Mouse (Mus musculus) myocyte (in vitro differentiated cells): ENCODE results near the gene Ltf.

ENCODE experiments used
- CEBPB ChIP-seq: IDR thresholded peaks from 2 replicates; pipeline ENCODE4 v1.6.1; 2011; ENCODE audit warnings: mild to moderate bottlenecking, moderate library complexity; ENCODE audit not compliant: poor library complexity, insufficient read depth, severe bottlenecking
- E2F4 ChIP-seq: IDR thresholded peaks from one replicate; pipeline ENCODE4 v1.6.1; 2011; ENCODE audit warnings: mild to moderate bottlenecking, control low read depth, moderate library complexity; ENCODE audit not compliant: insufficient read depth
- MAX ChIP-seq: IDR thresholded peaks from one replicate; pipeline ENCODE4 v1.6.1; 2011; ENCODE audit warnings: low read depth, mild to moderate bottlenecking, control low read depth
- MYOD1 ChIP-seq, 3 experiments: IDR thresholded peaks; one replicate each; pipeline ENCODE4 v1.6.1; 2011; ENCODE audit warnings: control low read depth in 2 of 3, low read depth in 2 of 3, mild to moderate bottlenecking in 2 of 3, moderate library complexity in 1 of 3; ENCODE audit not compliant: insufficient read length in 2 of 3, control insufficient read depth in 1 of 3
- MYOG ChIP-seq, 3 experiments: IDR thresholded peaks; one replicate each; pipeline ENCODE4 v1.6.1; 2011; ENCODE audit warnings: control low read depth in 2 of 3, low read depth in 2 of 3, mild to moderate bottlenecking in 2 of 3; ENCODE audit not compliant: insufficient read length in 2 of 3, control insufficient read depth in 1 of 3, insufficient read depth in 1 of 3
- POLR2A ChIP-seq: IDR thresholded peaks from one replicate; pipeline ENCODE4 v1.6.1; 2011; ENCODE audit warnings: low read depth, mild to moderate bottlenecking, control low read depth, moderate library complexity; ENCODE audit not compliant: insufficient read length
- POLR2AphosphoS2 ChIP-seq: IDR thresholded peaks from one replicate; pipeline ENCODE4 v1.6.1; 2011; ENCODE audit warnings: low read depth, control low read depth; ENCODE audit not compliant: insufficient read length
- REST ChIP-seq: IDR thresholded peaks from one replicate; pipeline ENCODE4 v1.6.1; 2011; ENCODE audit warnings: mild to moderate bottlenecking, control low read depth, moderate library complexity; ENCODE audit not compliant: insufficient read depth, insufficient read length
- SRF ChIP-seq: IDR thresholded peaks from one replicate; pipeline ENCODE4 v1.6.1; 2011; ENCODE audit warnings: low read depth; ENCODE audit not compliant: control insufficient read depth, insufficient read length
- TCF3 ChIP-seq: IDR thresholded peaks from one replicate; pipeline ENCODE4 v1.6.1; 2011; ENCODE audit warnings: low read depth, control low read depth; ENCODE audit not compliant: insufficient read length
- USF1 ChIP-seq: IDR thresholded peaks from one replicate; pipeline ENCODE4 v1.6.1; 2011; ENCODE audit warnings: low read depth, mild to moderate bottlenecking, control low read depth, moderate library complexity

- TF ChIP-seq POLR2A, result no peak
- TF ChIP-seq CEBPB, result no peak
- TF ChIP-seq E2F4, result no peak
- no peak for TF ChIP-seq MYOG (IDR thresholded peaks at IDR 0.05; ENCODE audit: control insufficient read depth in 1 of 3, insufficient read depth in 1 of 3, insufficient read length in 2 of 3, low read depth in 2 of 3)
- no peak for TF ChIP-seq MAX
- TF ChIP-seq POLR2AphosphoS2, result no peak
- no peak for TF ChIP-seq SRF
- no peak for TF ChIP-seq TCF3
- TF ChIP-seq MYOD1 (IDR thresholded peaks at IDR 0.05; ENCODE audit: control insufficient read depth in 1 of 3, insufficient read length in 2 of 3, low read depth in 2 of 3), result no peak
- no peak for TF ChIP-seq REST
- TF ChIP-seq USF1, result no peak
These were observed 12.5 kb upstream of the Ltf start for GRCm38 (mm10) chr9:111006544-111006943.
